Mouse (Mus musculus) spleen, postnatal 36 days (tissue): ENCODE data around the gene Baz2b.
"Not testable (repeated sequence)": the region's sequence is repeated elsewhere in the genome, so short reads cannot be mapped to it uniquely, and the experiment has no call there.

Experiments
- DNase-seq, 2 experiments: peaks; one replicate each; pipeline ENCODE4 v3.0.0; 2022; ENCODE audit warnings: low spot score in 2 of 2, mixed read lengths in 1 of 2

The Baz2b gene

GRCm38 (mm10) chr2:60200667-60201066 is 9.0 kb downstream of the Baz2b start:
- peak; percentile 22 to 47 for DNase-seq

DNA sequence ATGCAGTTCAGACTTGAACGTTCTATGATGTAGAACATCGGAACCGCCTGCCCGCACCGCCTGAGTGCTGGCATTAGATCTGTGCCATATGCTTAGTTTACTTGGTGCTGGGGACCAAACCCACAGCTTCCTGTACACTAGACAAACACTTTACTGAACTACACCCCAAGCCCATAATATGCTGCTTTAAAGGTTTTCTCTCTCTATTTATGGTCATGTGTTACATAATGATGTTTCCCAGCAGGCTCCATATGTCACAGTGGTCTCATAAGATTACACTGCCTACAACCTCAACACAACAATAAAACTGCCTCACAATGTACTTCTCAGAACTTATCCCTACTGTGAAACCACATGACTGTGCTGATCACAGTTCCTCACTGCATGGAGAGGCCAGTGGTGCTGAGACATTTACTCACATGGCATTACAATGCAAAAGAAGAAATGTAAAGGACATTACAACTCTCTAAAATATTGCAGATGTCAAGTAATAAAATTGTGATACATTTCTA is 9.5 kb downstream of the Baz2b start:
- no peak for DNase-seq

DNA sequence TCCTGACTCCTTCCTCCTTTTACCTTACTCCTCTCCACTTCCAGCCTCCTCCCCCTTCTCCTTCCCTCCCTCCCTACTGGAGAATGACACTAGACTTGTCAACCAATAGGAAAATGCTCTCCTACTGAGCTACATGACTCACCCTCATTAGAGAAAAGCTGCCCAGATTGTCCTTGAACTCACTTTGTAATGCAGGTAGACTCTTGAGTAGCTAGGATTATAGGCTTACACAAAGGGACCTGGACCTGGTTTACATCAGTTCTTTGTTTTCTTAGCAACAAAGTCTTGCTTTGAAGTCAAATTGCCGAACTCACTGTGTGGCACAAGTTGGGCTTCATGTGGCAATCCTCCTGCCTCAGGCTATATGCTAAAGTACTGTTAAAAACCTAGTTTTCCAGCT is 12.8 kb downstream of the Baz2b start:
- no peak for DNase-seq

GRCm38 (mm10) chr2:60181696-60182095 is 27.9 kb downstream of the Baz2b start:
- DNase-seq, result no peak

- DNase-seq, result no peak
Observed at GRCm38 (mm10) chr2:60177490-60177889, 32.1 kb downstream of the Baz2b start.

DNA sequence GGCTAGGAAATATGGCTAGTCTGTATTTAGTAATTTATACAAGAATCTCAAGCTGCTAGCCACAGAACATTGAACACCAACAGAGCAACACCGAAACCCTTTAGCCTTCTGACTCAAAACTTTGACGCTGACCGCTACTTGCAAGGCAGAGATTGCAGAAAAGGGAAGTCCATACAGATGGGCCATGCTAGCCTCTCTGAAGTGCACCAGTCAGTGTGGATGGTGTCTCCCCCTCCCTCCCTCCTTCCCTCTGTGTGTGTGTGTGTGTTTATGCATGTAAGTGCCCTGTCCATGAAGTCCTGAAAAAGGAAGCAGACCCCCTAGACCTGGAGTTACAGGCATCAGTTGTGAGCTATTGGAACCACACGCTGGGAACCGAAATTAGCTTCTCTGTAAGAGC is 33.6 kb downstream of the Baz2b start:
- peak; percentile 45 to 46 for DNase-seq

- DNase-seq, result no peak
Observed at GRCm38 (mm10) chr2:60175078-60175477, 34.6 kb downstream of the Baz2b start.

DNA sequence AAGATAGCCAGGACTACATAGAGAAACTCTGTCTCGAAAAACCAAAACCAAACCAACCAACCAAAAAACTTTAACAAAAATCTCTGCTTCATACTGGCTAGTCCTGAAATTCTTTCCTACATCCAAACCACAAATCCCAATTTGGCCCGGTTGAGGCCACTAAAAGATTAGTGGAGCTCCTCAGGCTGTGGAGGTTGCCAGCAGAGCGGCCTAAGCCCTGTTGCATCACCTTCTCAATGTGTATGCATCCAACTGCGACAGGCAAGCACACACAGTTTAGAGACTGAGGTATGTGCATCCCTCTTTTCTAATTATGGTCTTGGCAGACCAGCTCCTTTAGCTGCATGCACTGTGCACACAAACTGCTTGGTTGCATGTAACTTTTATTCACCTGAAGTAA is 36.0 kb downstream of the Baz2b start:
- DNase-seq, result no peak

- peak in 1 of 2 experiments; percentile 18 for DNase-seq
Observed at GRCm38 (mm10) chr2:60173190-60173589, 36.4 kb downstream of the Baz2b start.

DNA sequence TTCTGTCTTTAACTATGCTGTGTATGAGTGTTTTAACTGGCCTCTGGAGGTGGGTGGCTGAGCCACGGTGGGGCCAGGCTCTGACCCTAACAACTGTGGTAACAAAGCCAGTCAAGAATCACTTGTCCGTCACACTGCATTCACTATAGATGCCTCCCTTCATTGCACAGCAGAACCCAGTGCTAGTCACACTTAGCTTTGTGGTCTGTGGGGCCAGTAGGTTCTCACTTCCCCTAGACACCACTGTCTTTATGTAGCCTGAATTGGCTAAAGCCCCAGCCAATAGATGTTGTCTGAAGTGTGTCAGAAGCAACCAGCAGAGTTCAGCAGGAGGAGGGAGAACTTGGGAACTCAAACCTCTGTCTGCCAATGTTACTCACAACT is 37.1 kb downstream of the Baz2b start:
- DNase-seq, result peak; percentile 76 to 79

GRCm38 (mm10) chr2:60171786-60172530 is 37.7 kb downstream of the Baz2b start:
- peak; percentile 63 to 65 for DNase-seq

- peak; percentile 29 to 45 for DNase-seq
Observed at GRCm38 (mm10) chr2:60166878-60167277, 42.8 kb downstream of the Baz2b start.

- no peak for DNase-seq
Observed at GRCm38 (mm10) chr2:60165679-60166078, 44.0 kb downstream of the Baz2b start.

DNA sequence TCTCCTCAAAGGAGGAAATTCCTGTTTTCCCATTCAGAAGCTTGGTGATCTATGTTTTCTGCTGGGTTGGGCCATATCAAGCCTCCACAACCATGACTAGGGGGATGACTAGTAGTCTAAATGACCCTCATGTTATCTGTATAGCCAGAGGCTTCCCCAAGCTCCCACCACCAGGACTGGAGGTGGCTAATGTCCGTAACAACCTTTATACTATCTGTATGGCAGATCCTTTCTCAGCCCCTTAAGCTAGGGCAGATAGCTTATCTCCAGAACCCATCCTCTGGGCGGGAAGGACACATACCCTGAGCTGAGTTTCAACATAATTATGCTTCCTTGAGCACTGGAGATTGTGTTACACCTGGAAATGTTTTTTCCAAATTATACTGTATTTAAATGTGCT is 45.9 kb downstream of the Baz2b start:
- DNase-seq, result no peak

- no peak for DNase-seq
Observed at GRCm38 (mm10) chr2:60152481-60152880, 57.2 kb downstream of the Baz2b start.

DNA sequence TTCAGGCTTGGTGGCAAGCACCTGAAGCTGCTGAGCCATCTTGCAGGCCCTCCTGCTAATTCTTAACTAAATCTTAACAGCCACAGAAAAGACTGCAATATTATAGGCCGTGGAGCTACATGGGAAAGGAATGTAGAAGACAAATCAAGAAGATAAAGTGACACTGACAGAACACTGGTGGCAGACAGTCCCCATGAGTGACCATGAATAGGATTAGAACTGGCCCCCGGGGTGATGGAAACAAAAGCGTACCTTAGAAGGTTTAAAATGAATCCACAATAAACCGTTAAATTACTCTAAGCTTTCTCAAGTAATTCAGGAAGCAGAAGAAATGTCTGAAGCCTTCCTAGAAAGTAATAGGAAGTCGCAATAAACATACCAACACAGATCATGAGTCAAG is 61.0 kb downstream of the Baz2b start:
- DNase-seq, result no peak

GRCm38 (mm10) chr2:60147428-60147827 is 62.2 kb downstream of the Baz2b start:
- no peak for DNase-seq

- DNase-seq, result no peak
Observed at GRCm38 (mm10) chr2:60145742-60146141, 63.9 kb downstream of the Baz2b start.

DNA sequence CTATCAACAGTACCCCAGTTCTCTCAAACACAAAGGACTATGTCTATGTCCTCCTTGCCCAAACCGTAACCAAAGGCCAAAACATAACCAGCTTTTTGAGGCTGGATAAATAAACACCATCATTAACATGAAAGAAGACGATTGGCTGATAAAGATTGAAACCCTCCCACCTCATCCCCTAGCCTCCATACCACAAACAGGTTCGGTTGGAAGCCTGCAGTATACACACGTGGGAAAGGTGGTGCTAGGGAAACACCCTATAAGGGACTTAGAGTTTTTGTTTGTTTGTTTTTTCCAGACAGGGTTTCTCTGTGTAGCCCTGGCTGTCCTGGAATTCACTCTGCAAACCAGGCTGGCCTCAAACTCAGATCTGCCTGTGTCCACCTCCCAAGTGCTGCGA is 66.3 kb downstream of the Baz2b start:
- no peak for DNase-seq

DNA sequence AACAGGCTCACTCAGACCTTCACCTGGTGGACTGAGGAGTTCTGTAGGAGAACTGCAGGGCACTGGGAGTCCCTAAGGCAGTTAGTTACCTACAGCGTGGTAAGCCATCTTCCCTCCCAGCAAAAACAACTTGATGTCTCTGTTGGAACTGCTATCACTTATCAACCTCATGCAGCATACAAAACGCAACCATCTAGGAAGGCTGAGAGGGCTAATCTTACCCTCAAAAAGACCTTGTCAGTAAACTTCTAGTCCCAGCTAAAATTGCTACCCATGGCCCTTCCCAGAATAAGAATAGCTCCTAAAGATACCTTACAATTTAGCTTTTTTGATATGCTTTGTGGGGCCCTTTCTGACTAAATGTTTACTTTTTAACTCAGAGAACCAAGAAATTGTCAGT is 67.4 kb downstream of the Baz2b start:
- DNase-seq, result peak in 1 of 2 experiments; percentile 41

DNA sequence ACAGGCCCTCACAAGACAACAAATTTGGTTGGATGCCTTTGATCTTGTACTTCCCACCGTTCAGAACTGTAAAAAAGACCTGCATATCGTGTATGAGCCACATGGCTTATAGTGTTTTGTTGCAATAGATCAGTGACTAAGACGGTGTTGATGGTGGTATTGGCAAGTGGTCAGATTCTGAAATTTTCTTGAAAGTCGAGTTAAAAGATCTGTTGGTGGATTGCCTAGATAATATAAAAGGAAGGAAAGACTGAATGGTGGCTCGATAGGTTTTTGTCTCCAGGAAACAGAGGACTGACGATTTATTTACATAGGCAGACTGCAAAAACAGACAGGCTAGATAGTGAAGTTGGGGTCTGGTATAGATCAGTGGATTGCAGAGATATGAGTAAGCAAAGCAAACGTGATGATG is 70.9 kb downstream of the Baz2b start:
- no peak for DNase-seq

DNA sequence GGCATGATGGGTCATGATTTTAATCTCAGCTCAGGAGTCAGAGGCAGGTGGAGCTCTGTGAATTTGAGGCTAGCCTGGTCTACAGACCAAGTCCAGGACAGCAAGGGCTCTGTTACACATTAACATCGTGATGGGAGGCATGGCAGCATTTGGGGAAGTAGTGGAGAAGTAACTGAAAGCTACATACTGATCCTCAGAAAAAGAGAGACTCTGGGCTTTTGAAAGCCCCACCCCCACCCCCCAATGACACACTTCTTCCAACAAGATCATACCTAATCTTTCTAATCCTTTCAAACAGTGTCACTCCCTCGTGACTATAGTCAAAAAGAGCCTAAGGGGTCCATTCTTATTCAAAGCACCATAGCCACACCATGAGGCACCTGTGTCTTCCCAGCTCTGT is 73.8 kb downstream of the Baz2b start:
- DNase-seq, result no peak

- not testable (repeated sequence) for DNase-seq
Observed at GRCm38 (mm10) chr2:60134958-60135357, 74.7 kb downstream of the Baz2b start.

- DNase-seq, result no peak
Observed at GRCm38 (mm10) chr2:60133072-60133471, 76.6 kb downstream of the Baz2b start.
